Mouse (Mus musculus) ES-Bruce4 (cell line): ENCODE results near the gene 6430571L13Rik. TPM values are rescaled to one million over a fixed set of nuclear protein-coding genes. Genes with fewer than 3 reads are reported as not detected.

Experiments
- H3K27ac ChIP-seq: 2 replicates; pipeline ENCODE4 v1.5.1; 2012; ENCODE audit warnings: low read length, inconsistent platforms; ENCODE audit not compliant: insufficient read depth
- H3K27me3 ChIP-seq: 2 replicates; pipeline ENCODE4 v1.6.1; 2012; ENCODE audit warnings: mild to moderate bottlenecking, low read length, inconsistent platforms; ENCODE audit not compliant: control insufficient read depth, poor library complexity, insufficient read depth, severe bottlenecking
- H3K36me3 ChIP-seq: 2 replicates; pipeline ENCODE4 v1.6.1; 2012; ENCODE audit warnings: inconsistent platforms, mild to moderate bottlenecking, low read length, moderate library complexity; ENCODE audit not compliant: control insufficient read depth, poor library complexity, insufficient read depth, severe bottlenecking
- H3K4me1 ChIP-seq: one replicate; pipeline ENCODE4 v1.8.1; 2011; ENCODE audit warnings: low read length; ENCODE audit not compliant: control insufficient read depth, insufficient read depth
- H3K4me3 ChIP-seq: 2 replicates; pipeline ENCODE4 v1.5.1; 2011; ENCODE audit warnings: low read depth, mild to moderate bottlenecking, low read length
- H3K9ac ChIP-seq: 2 replicates; pipeline ENCODE4 v1.6.1; 2012; ENCODE audit warnings: low read depth, mild to moderate bottlenecking, inconsistent platforms; ENCODE audit not compliant: poor library complexity, severe bottlenecking
- H3K9me3 ChIP-seq: replicated peaks from 2 replicates; pipeline ENCODE4 v1.6.1; 2012; ENCODE audit warnings: mild to moderate bottlenecking, low read length, inconsistent platforms; ENCODE audit not compliant: control insufficient read depth, poor library complexity, insufficient read depth, severe bottlenecking
- CTCF ChIP-seq: IDR thresholded peaks from one replicate; pipeline ENCODE4 v1.8.1; 2011; ENCODE audit warnings: low read depth, low read length
- EP300 ChIP-seq: IDR thresholded peaks from 2 replicates; pipeline ENCODE4 v1.6.1; 2011; ENCODE audit warnings: low read depth, low read length; ENCODE audit not compliant: insufficient read depth
- POLR2A ChIP-seq: IDR thresholded peaks from one replicate; pipeline ENCODE4 v1.8.1; 2011; ENCODE audit warnings: low read length; ENCODE audit not compliant: insufficient read depth
- polyA plus RNA-seq: library from polyadenylated mRNA; stranded (reverse); fragments of >200 nt; gene quantifications from 2 replicates; pipeline ENCODE4 v1.2.4, GENCODE M21; 2011; ENCODE audit warnings: low read depth; ENCODE audit not compliant: missing spikeins, insufficient read depth, insufficient read length

6430571L13Rik gene
- polyA plus RNA-seq, 1 experiment, result 0.30 TPM

DNA sequence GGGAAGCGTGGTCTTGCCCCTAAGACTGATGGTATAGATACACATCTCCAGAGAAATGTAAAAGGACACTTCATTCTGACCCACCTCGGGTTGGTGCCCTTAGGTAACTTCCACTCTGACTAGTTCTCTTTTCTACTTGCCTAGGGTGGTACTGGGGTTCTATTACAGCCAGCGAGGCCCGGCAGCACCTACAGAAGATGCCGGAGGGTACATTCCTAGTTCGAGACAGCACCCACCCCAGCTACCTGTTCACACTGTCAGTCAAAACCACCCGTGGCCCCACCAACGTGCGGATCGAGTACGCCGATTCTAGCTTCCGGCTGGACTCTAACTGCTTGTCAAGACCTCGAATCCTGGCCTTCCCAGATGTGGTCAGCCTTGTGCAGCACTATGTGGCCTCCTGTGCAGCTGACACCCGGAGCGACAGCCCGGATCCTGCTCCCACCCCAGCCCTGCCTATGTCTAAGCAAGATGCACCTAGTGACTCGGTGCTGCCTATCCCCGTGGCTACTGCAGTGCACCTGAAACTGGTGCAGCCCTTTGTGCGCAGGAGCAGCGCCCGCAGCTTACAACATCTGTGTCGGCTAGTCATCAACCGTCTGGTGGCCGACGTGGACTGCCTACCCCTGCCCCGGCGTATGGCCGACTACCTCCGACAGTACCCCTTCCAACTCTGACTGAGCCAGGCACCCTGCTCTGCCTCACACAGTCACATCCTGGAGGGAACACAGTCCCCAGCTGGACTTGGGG, 40.0 kb upstream of the 6430571L13Rik start:
- peaks cover 9% of the 10 kb centered on the region for H3K4me1 ChIP-seq
- no peak overlapping the region for H3K4me3 ChIP-seq
- TF ChIP-seq EP300 (no peak), CTCF (no peak), POLR2A (no peak)
- H3K9me3 ChIP-seq, result no peaks in the 10 kb centered on the region
- H3K27ac ChIP-seq, result no peak overlapping the region
- no peak overlapping the region for H3K9ac ChIP-seq
- peaks cover 10% of the 10 kb centered on the region for H3K36me3 ChIP-seq
- H3K27me3 ChIP-seq, result no peaks in the 10 kb centered on the region

DNA sequence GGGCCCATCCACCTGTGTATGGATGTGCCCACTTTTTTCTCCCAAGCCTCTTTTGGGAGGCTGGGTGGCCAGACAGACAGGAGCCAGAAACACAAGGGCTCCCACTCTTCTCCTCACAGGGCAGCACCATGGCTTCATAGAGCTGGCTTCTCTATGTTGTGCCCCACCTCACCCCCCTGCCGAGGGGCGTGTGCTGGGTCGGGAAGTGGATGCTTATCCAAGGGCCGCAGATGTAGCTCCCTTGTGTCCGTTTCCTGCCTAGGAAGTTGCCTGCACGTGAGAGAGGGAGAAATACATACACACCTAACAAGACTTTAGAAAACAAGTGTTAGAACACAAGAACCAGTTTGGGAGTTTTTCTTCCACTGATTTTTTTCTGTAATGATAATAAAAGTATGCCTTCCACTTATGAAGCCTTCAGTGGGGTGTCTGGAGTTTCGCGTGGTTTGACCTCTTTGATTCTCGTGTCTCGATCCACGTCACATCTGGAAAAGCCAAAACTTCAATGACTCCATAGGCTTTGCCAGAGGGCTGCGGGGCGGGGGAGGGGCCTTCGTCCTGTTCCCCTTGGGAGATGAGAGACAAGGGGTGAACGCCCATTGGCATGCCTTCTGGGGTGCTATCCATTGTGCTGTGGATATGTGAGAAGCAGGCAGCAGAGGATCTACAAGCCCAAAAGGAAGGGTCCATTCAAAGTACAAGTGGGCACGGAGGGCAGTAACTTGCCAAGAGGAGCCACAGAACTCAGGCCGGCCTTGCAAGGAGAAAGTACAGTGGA, 38.7 kb upstream of the 6430571L13Rik start:
- no peak overlapping the region for H3K27ac ChIP-seq
- no peaks in the 10 kb centered on the region for H3K9me3 ChIP-seq
- peaks cover 9% of the 10 kb centered on the region for H3K4me1 ChIP-seq
- TF ChIP-seq CTCF (no peak), EP300 (no peak), POLR2A (no peak)
- peaks cover 10% of the 10 kb centered on the region for H3K36me3 ChIP-seq
- no peak overlapping the region for H3K4me3 ChIP-seq
- no peak overlapping the region for H3K9ac ChIP-seq
- H3K27me3 ChIP-seq, result no peaks in the 10 kb centered on the region

DNA sequence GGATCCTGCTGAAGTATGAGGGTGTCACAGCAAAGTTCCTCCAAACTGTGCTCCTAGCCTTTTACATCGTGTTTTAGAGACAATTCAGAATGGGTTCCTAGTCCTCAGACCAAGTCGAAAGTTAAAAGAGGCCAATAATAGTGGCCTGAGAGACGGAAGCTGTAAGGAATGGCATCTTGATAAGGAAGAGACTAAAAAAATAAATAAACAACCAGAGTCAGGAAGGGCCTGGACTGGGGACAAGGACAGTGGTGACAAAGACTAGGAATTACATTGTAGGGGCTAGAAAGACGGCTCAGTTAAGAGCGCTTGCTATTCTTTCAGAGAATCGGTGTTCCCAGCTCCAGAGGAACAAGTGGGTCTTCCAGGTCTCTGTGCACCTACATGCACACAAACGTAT, 37.8 kb upstream of the 6430571L13Rik start:
- no peak overlapping the region for H3K9ac ChIP-seq
- H3K4me1 ChIP-seq, result peaks cover 9% of the 10 kb centered on the region
- H3K9me3 ChIP-seq, result no peaks in the 10 kb centered on the region
- no peak overlapping the region for H3K4me3 ChIP-seq
- no peak overlapping the region for H3K27ac ChIP-seq
- H3K27me3 ChIP-seq, result no peaks in the 10 kb centered on the region
- no peak for TF ChIP-seq POLR2A
- TF ChIP-seq CTCF, result no peak
- no peak for TF ChIP-seq EP300
- peaks cover 10% of the 10 kb centered on the region for H3K36me3 ChIP-seq

DNA sequence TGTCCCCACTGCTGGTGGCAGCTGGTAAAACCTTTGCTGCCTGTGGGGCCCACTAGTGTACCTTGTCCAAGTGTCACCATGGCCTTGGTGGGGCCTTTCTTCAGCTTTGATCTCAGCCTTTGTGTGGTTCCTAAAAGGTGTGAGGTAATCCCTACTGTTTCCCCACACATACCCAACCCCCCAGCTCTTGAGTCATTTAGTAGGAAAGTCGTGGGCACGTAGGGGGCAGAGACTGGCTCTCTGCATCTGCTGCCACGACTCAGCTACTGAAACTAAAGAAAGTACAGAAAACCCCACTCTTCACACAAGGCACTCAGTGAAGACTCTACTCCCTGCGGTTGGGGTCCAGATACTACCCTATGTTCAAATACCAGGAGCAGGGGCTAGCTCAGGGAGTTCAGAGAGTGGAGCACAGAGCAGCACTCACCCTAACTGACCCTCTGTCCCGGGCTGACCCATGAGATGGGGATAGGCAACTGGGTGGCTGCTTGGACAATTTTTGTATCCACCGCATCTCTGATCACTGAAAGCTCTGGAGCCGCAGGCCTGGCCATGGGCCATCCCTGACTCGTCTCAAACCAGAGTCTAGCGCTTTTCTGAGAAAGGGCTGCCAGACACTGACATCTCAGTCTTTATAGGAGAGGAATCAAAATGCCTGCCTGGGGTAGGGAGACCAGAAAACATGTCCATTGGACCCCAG, 37.1 kb upstream of the 6430571L13Rik start:
- Histone ChIP-seq H3K27me3 (no peaks in the 10 kb centered on the region), H3K36me3 (peaks cover 10% of the 10 kb centered on the region)
- TF ChIP-seq CTCF, result no peak
- no peak for TF ChIP-seq POLR2A
- no peak for TF ChIP-seq EP300

DNA sequence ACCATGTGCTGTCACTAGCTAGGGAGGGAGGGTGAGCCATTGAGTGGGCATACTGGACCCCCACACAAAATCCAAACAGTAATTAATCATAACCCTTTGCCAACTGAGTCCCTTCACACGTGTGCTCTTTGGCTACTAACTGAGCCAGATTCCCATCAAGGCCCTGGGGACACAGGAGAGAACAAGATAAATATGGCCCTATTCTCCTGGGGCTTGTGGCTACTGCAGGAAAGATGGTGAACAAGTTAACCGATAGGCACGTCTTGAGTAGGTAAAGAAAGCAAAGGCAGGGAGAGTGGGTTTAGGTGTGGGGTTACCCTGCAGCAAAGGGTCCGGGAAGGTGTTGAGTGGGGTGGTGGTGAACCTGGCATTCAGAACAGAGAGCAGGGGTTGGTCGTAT, 36.5 kb upstream of the 6430571L13Rik start:
- TF ChIP-seq POLR2A (no peak), EP300 (no peak), CTCF (no peak)
- Histone ChIP-seq H3K4me3 (no peak overlapping the region), H3K27me3 (no peaks in the 10 kb centered on the region), H3K27ac (no peak overlapping the region), H3K9me3 (no peaks in the 10 kb centered on the region), H3K36me3 (peaks cover 10% of the 10 kb centered on the region), H3K4me1 (peaks cover 3% of the 10 kb centered on the region), H3K9ac (no peak overlapping the region)

More for the DNA sequence above, 37.1 kb upstream of the 6430571L13Rik start:
- H3K9ac ChIP-seq, result no peak overlapping the region
- H3K27ac ChIP-seq, result no peak overlapping the region
- H3K4me1 ChIP-seq, result peaks cover 5% of the 10 kb centered on the region
- H3K4me3 ChIP-seq, result no peak overlapping the region
- H3K9me3 ChIP-seq, result no peaks in the 10 kb centered on the region
